Mouse (Mus musculus) adrenal gland (tissue): ENCODE data around the gene Gm11487.
"Not testable (repeated sequence)": the region's sequence is repeated elsewhere in the genome, so short reads cannot be mapped to it uniquely, and the experiment has no call there.

Experiments used
- intact Hi-C: fragments of 180-260 bp; cut with DNase I; formaldehyde crosslinking; loops from one replicate; pipeline ENCODE4 v1.15.1; 2025
- long read RNA-seq, 2 experiments: library from polyadenylated mRNA; unstranded; transcript quantifications; one replicate each; pipeline ENCODE4 v2.0.0; 2020; ENCODE audit warnings: borderline replicate concordance in 1 of 2; ENCODE audit not compliant: insufficient replicate concordance in 1 of 2

Gm11487 gene
- long read RNA-seq, experiment 1, result 0 reads
- long read RNA-seq, experiment 2, result 0 reads

DNA sequence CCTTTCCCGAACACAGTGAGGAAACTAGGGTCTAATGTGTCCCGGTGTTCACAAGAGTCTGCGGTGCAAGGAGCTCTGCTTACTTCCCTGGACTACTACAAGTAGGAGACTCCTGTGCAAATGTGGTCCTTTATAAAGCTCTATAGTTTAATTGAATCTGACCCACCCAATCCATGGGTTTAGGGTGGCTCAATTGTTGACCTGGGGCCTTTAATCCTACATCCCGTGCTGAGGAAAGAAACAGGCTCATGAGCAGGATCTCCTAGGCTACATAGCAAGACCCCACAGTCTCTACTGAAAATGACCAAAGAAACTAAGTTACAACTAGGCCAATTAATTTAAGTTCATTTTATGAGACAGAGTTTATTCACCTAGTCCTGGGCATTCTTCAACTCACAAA is at the start of gene Gm11487:
Gene Gm11487 (minus strand): TSS at position 101 of the 400 bp plus-strand sequence.
- intact Hi-C loops, result not testable (repeated sequence)

DNA sequence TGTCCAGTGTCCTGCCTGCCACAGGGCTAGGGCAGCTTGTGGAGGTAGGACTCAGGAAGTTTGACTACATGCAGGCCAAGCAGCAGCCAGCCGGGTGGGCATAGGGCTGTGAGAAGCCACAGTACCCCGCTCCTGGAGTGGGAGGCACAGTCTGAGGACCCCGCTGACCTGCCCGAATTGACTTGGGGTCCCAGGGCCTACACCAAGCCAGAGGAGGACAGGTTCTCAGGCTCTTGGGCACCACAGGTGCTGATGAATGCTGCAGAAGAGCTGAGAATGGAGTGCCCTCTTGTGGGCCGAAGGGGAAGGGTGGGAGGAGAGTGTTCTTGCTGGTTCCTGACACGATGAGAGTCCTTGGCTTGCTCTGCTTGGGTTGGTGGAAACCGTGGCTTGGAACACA is 39.8 kb upstream of the Gm11487 start:
- intact Hi-C loops, result no loop called here

DNA sequence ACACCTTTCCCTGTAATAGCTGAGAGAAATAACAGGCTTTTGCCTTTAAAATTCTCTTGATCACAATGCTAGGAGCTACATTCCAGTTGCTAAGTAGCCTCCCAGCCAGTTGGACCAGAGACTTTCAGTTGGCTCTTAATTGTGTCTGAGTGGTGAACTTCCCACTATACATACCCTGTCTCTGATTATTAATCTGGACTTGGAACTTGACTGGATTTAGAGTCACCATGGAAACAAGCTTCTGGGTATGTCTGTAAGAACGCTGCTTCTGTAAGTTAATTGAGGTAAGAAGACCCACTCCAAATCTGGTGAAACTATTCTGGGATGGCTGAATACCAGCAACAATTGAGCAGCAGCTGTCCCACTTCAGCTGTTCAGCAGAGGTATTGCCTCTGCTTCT is 37.7 kb upstream of the Gm11487 start:
- intact Hi-C loops, result no loop called here

GRCm38 (mm10) chr4:73425903-73426302 is 21.0 kb upstream of the Gm11487 start:
- intact Hi-C loops, result no loop called here

DNA sequence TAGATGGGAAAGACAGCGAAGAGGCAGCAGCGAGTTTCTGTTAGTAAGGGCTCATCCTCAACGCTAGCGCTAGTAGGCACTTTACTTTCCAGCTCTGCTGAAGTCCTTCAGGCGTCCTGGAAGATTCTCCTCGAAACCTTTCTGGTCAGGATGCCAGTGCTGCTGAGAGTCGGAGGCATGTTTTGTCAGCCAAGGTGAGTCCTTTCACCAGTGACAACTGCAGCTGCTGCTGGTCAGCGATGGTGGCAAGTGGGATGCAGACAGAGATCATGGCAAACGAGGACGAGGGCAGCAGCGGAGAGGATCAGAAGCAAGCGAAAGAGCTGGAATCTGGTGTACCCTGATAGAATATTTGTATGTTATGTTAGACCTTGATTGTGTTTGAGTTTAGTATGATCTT is 18.2 kb upstream of the Gm11487 start:
- intact Hi-C loops, result no loop called here

DNA sequence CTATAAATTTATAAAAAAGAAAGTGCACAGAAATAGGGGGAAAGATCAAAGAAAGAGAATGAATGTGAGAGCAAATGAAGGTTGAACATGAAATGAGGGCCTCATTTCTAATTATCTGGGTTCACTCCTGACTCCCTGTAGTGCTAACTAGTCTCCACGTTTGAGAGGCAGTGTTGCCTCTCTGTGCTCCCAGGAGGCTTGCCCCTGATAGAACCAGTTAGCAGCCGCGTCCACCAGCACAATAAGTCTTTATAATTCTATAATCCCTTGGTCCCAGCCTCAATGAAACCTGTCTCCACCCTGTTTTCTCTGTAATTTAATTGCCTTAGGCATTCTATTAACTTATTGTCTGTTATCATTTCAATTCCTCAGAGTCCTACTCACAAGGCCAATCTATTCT is 38.3 kb downstream of the Gm11487 start:
- intact Hi-C loops, result no loop called here
